Mouse (Mus musculus) neural tube, embryonic 10.5 days (tissue): ENCODE data around the gene Gjb1.
"Not testable (repeated sequence)": the region's sequence is repeated elsewhere in the genome, so short reads cannot be mapped to it uniquely, and the experiment has no call there.

Experiments used
- DNase-seq: peaks from one replicate; pipeline ENCODE4 v3.0.0-alpha.2; 2017; ENCODE audit warnings: low spot score; ENCODE audit errors: extremely low spot score

Gene Gjb1

DNA sequence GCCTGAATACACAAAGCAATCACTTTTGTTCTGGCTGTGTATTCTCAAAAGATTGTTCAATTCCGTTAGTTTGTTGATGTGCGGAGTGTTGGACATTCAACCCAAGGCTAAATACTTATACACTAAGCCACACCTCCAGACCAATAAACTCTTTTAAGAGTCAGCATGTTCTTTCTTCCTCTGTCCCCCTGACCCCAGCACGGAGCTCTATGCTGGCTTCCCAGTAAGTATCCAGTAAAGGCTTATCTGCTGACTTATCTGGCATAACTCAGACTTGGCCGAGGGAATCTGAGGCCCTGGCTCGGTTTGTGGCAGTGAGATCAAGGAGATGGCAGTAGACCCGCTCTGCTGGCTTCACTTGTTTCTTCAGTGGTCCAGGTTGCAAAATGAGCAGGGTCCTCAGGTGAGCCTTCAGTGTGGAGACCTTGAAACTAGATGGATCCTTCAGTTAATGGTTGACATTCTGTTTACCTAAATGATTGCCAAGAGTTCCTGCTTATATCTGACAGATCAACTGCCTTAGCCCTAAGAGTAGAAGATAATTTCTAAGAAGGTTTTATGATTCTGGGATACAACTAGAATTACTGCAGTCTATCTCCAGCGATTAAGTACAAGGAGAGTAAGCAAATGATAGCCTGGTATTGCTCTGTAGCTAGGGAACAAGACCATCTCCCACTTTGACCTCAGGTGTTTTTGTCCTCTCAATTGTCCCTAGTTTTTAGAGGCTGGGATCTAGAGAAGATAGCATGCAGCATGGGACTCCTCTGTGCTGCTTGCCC lies at the start of gene Gjb1:
Gjb1 (plus strand) TSS at position 189 of the 779 bp plus-strand sequence.
- DNase-seq, result no peak

DNA sequence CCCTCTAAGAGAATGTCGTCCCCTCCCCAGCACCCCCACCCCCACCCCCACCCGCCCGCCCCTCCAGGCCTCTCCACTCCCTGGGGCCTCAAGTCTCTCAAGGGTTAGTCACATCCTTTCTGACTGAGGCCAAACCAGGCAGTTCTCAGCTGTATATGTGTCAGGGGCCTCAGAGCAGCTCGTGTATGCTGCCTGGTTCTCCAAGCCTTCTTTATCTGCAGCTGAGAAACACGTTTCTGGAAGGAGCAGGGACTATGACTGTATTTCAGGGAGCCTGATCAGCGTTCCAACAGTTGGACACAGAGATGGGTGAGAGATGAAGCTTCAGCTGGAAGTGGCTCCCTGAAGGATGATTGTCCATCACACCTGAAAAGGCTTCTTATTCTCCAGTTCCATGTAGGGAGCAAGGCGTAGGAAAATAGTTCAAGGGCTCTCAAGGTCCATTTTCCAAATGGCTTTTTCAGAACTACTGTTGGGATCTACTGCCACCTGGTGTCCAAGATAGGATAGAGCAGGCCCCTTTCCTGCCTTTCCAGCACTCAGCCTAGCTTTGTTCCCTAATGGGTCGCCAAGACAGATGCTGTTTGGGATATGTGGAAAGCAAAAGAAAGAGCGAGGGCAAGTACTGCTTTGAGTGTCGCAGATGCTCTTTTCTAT lies 46.7 kb upstream of the Gjb1 start:
- peak; percentile 58 for DNase-seq

DNA sequence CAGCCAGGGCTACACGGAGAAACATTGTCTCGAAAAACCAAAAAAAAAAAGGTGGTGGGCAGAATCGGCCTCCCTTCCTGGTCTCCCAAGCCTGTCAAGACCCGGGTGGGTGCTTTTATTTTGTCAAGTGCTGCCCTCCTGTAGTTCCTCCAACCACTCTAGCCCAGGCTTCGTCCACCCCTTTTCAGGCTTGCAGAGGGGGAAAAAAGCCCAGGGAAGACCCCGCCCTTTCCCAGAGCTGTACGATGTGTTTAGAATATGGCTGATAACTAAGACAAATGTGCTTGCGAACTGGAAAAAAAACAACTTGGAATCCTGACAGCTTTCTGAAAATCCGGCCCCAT lies 44.2 kb upstream of the Gjb1 start:
- no peak for DNase-seq

GRCm38 (mm10) chrX:101332375-101333211 lies 43.6 kb upstream of the Gjb1 start:
- DNase-seq, result peak; percentile 77

GRCm38 (mm10) chrX:101334606-101335005 lies 41.6 kb upstream of the Gjb1 start:
- DNase-seq, result peak; percentile 27

GRCm38 (mm10) chrX:101338666-101339065 lies 37.5 kb upstream of the Gjb1 start:
- DNase-seq, result no peak

DNA sequence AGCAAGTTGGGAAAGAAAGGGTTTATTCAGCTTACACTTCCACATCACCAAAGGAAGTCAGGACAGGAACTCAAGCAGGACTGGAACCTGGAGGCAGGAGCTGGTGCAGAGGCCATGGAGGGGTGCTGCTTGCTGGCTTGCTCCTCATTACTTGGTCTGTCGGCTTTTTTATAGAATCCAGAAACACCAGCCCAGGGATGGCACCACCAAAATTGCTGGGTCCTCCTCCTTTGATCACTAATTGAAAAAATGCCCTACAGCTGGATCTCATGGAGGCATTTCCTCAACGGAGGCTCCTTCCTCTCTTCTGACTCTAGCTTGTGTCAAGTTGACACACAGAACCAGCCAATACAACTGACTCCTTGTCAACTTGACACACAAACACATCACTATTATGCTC lies 33.3 kb upstream of the Gjb1 start:
- not testable (repeated sequence) for DNase-seq

DNA sequence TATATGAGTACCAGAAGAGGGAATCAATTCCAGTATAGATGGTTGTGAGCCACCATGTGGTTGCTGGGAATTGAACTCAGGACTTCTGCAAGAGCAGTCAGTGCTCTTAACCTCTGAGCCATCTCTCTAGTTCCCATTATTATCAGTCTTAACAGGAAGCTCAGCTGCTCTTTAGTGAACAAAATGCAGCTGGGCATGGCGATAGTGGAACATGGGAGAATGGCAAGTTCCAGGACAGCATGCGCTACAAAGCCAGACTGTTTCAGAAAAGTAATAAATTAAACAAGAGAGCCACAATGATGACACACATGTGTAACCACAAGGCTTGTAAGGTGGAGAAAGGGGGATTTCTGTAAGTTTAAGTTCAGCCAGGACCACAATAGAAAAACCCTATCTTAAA lies 30.7 kb upstream of the Gjb1 start:
- DNase-seq, result no peak

DNA sequence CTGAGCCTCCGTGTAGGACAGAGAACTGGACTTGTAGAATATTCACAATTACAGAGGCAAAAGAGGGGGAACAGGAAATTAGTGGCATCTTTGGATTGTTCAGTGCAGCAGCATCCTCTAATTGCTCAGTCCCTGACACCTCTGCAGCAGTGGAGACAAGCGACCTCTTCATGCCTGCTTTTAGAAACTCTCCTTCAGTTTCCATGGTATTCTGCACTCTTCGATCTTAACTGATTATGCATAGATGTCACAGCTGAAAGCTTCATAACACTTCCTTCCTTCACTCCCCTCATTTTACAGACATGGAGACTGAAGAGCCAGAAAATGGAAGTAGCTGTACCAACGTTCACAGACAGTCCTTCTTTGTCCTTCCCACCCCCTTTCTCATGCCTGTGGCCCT lies 29.7 kb upstream of the Gjb1 start:
- DNase-seq, result no peak

DNA sequence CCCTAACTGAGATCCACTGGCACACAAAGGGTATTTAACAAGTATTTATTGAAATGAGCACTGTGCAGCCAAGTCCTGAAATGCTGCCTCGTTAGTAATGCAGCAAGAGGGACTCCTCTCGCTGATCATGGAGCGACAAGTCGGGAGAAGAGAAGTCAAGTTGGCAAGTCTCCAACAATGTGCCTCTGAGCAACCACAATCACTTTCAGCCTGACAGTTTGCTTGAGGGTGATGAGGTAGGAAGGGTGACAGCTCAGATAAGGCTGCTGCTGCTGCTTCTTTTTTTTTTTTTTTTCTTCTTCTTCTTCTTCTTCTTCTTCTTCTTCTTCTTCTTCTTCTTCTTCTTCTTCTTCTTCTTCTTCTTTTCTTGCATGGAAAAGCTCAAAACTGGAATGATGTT lies 25.0 kb upstream of the Gjb1 start:
- no peak for DNase-seq

DNA sequence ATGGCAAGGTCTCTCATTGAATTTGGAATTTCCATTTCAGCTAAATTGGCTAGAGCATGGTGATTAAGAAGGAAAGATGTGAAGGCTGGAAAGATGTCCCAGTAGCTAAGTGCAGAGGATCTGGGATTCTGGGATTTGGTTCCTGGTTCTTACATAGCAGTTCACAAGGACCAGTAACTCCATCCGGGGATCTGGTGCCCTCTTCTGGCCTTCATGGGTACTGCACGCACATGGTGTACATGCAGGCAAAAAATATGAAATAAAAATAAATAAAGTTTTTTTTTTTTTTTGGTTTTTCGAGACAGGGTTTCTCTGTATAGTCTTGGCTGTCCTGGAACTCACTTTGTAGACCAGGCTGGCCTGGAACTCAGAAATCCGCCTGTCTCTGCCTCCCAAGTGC lies 17.3 kb upstream of the Gjb1 start:
- DNase-seq, result not testable (repeated sequence)

- DNase-seq, result no peak
These were observed 7.2 kb upstream of the Gjb1 start for GRCm38 (mm10) chrX:101369001-101369400.

DNA sequence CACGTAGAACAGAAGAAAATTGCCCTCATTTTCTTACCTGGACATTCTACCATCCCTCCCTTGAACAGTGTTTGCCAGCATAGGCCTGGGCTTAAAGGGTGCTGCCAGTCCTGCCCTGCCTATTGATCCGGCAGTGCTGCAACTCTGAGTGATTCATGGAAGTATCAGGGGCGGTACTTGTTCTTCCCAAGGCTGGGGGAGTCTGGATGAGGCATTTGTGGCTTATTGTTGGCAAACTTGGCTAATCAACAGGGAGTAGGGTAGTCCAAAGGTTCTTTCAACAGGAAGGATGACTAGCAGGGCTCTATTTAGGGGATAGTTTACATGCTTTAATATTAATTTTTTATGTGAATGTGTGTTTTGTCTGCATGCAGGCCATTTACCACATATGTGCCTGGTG lies 5.6 kb upstream of the Gjb1 start:
- no peak for DNase-seq

- DNase-seq, result no peak
These were observed 3.2 kb upstream of the Gjb1 start for GRCm38 (mm10) chrX:101372946-101373345.

GRCm38 (mm10) chrX:101377076-101377475 lies 898 bp downstream of the Gjb1 start:
- DNase-seq, result no peak

GRCm38 (mm10) chrX:101379744-101380143 lies 3.6 kb downstream of the Gjb1 start:
- DNase-seq, result no peak

- no peak for DNase-seq
These were observed 7.3 kb downstream of the Gjb1 start for GRCm38 (mm10) chrX:101383455-101383854.

DNA sequence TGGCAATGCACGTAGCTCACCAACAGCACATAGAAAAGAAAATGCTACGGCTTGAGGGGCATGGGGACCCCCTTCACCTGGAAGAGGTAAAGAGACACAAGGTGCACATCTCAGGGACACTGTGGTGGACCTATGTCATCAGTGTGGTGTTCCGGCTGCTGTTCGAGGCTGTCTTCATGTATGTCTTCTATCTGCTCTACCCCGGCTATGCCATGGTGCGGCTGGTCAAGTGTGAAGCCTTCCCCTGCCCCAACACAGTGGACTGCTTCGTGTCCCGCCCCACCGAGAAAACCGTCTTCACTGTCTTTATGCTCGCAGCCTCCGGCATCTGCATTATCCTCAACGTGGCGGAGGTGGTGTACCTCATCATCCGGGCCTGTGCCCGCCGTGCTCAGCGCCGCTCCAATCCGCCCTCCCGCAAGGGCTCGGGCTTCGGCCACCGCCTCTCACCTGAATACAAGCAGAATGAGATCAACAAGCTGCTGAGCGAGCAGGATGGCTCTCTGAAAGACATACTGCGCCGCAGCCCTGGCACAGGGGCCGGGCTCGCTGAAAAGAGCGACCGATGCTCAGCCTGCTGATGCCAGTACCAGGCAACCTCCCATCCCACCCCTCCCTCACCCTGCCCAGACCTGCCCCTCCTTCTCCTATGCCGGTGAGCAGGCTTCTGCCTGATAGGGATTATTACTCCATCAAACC lies 8.4 kb downstream of the Gjb1 start:
- no peak for DNase-seq

GRCm38 (mm10) chrX:101386222-101386621 lies 10.0 kb downstream of the Gjb1 start:
- DNase-seq, result no peak

DNA sequence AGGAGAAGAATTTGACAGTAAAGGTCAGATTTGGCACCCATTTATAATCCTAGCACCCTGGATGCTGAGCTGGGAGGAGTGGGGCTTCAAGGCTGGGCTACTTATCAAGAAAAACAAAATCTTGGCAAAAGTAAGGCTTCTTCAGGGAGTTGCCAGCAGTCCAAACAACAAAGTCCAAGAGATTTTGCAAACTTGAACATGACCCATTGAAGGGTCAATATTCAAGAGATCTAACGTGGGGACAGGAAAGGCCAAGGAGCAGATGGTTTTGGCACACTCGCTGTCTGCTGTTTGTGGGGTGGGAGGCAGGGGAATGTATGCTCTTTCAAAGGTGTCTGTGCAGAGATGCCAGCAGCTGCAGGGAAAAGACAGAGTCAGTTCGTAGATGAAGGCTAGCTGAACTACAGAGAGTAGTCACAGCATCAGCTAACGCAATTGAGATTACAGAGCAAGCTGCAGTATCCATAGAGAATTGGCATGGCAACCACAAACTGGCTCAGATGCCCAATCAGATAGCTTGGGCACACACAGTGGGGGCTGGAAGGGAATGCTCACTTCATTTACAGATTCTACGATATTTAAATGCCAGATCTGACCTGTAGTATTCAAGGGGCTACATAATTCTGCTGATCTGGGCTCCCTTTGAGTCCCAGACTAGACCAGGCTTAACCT lies 12.8 kb downstream of the Gjb1 start:
- DNase-seq, result no peak

GRCm38 (mm10) chrX:101394341-101394740 lies 18.2 kb downstream of the Gjb1 start:
- no peak for DNase-seq
